Mouse (Mus musculus) layer of hippocampus, postnatal 25 days (tissue): ENCODE measurements at regions not wholly inside any gene's neighbourhood (a gene's known extent, or its start where the extent isn't known, plus 50 kb on each side); places are given as distances from the start of the nearest gene placed in this dataset.

ENCODE experiments used
- DNase-seq, 2 experiments: peaks; one replicate each; pipeline ENCODE4 v3.0.0; 2022; ENCODE audit warnings: mixed read lengths in 2 of 2, low spot score in 1 of 2; ENCODE audit errors: extremely low spot score in 1 of 2

DNA sequence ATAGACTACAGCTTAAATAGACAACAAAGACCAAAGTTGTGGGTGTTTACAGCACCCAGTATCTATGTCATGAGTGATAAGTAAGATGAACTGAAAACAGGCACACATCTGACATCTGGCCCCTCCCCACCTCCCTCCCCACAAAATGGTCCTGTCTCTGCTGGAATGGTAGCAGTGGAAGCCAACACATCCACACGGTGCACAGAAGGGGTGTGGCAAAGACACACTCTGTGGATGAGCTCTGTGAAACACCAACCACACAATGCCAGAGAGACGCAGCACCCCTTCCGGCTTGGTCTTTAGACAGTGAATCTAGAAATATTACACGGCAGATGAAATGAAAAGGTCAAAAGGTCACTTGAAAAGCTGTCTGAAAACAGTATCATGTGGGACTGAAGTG, 85.6 kb downstream of the Fgf18 start:
- no peak for DNase-seq

DNA sequence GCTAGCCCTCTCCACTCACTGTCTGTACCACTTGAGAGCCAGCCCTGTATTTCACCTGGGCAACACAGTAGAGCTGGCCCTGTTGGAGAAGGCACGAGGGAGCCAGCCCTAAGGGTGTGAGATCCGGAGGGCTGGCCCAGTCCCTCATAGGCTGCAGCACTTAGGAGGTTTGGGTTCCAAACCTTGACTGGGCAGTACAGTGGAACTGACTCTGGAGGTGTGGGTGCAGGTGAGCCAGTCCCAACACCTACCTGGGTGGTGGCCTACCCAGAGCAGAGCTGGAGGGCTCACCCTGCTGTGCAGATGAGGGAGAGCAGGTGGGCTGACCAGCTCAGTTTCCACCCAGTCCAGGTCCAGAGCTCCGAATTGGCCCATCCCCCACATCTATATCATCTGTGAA, 86.8 kb downstream of the Fgf18 start:
- no peak for DNase-seq

DNA sequence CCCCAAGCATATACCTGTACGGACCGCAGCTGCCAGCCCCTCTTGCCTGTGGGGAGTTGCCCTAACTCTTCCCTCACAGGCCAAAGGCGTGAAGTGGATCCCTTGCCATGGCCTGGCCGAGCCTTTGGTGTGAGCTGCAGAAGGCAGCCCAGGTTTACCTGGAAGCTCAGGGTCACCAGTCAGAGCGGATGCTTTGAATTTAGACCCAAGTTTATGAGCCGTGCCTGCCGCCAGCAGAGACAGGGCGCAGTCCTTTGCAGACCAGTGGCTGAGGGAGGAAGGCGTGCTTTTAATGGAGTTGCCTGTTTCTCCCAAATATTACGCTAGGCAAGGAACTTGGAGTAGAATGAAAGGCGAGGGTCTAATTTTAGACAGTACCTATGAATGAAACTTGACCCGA, 97.0 kb downstream of the Fgf18 start:
- no peak for DNase-seq

DNA sequence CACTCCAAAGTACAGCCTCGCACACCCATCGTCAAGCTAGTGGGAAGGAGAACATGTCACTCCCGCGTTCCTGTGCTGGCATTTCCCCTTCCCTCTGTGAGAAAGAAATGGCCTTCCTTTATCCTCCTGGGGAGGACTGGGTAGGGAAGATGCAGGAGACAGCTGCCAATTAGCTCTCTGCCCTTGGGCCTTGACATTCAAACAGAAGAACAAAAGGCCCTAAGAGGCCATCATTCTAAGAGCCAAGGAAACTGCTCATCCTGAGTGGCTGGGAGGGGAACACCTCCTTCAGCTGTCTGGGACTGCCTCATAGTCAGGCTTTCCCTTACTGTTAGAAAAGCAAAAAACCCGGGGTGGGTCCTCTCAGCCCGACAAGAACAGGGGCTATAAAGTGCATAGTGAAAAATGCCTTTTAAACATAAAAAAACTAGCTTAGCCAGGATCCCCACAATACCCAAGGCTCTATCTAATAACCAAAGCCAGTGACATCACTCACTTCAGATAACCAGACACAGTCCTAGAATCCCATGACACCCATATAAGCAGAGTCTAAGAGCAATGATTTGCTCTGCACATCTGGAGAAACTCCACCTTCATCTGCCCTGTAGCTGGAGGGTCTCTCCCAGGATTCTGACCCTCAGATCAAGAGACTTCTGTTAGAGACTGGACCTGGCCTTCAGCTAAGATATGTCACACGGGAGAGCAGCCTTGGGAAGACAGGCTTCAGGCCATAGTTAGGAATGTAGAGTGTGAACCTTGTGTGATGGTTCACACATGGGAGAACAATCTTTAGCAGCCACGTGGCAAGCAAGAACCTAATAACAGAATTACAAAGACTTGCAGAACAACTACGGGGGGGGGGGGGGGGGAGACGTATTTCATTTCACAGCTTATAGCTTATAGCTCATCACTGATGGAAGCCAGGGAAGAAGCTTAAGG, 107.1 kb downstream of the Fgf18 start:
- no peak for DNase-seq

DNA sequence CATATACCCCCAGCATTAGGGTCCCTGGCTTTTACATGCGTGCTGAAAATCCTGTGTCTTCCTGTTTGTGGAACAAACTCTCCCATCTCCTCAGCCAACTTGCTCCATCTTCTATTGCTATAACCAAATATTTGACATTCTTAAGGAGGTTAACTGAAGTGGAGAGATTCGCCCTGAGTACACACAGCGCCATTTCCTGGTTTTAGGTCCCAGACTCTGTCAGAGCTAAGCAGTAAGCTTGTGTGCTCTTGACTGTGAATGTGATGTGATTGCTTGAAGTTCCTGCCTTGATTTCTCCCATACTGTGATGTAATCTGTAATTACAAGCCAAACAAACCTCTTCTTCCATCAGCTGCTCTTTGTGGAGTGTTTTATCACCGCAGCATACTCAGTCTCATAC, 110.8 kb downstream of the Fgf18 start:
- DNase-seq: no peak

DNA sequence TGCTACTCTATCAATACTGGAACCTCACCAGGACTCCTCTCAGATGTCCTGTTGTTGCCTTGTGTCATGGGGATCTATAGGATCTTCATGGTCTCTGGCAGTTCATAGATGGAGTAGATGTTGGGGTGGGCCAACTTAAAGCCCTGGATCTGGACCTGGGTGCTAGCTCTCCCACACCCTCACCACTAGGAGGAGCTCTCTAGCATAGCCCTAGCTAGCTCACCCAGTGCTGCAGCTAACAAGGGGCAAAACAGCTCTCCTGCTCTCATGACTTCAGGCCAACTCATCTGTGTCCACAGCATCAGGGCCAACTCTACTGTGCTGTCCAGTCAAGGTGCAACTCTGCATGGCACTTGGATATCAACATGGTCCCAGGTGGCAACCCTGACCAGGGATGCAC, 118.3 kb downstream of the Fgf18 start:
- no peak for DNase-seq

DNA sequence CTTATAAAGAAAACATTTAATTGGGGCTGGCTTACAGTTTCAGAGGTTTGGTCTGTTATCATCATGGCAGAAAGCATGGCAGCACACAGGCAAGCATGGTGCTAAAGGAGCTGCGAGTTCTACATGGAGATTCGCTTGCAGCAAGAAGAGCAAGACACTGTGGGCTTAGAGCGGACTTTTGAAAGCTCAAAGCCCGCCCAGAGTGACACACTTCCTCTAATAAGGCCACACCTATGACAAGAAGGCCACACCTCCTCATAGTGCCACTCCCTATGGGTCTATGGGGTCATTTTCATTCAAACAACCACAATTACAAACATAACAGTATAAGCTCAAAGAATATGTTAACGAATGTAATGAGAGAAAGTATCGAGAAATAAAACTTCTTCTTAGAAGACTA, 120.1 kb downstream of the Fgf18 start:
- no peak for DNase-seq

DNA sequence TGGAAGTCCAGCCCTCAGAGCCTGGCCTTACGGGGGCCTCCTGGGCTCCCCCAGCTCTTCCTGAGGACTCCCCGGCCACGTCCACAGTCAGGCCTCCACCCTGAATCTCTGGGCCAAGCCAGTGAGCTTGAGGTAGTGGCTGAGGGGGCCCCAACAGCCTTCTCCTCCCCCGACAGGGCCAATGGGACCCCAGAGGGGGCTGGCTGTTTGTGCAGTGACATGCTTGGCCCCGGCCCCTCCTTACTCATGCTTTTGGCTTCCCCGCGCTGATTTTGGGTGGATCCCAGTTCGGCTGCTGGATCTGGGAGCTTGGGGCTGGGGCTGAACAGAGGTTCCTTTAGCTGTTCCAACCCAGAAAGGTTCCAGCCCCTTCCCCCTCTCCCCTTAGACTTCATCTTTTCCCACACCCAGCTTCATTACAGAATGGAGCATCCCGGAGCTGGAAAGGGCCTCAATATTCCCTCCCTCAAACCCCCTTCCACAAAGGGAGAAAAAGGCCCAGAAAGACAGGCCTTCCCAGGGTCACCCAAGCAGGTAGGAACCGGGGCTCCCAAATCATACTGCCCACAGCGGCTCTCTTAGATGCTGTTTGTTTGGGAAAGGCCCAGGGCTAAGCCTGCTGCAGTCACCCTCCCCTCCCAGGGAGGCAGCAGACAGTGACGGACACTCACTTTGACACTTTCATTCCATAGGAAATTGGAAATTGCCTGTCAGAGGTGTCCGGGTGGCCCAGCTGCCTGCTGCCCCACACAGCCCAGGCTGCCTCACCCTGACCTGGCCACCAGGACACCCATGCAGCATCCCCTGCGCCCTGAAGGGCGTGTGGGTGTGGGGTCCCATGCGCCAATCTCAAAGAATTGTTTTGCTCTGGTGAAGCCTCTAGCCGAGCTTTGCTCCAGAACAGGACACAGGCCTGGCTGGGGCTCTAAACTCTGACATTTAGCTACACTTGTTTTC, 133.7 kb downstream of the Fgf18 start:
- no peak for DNase-seq

DNA sequence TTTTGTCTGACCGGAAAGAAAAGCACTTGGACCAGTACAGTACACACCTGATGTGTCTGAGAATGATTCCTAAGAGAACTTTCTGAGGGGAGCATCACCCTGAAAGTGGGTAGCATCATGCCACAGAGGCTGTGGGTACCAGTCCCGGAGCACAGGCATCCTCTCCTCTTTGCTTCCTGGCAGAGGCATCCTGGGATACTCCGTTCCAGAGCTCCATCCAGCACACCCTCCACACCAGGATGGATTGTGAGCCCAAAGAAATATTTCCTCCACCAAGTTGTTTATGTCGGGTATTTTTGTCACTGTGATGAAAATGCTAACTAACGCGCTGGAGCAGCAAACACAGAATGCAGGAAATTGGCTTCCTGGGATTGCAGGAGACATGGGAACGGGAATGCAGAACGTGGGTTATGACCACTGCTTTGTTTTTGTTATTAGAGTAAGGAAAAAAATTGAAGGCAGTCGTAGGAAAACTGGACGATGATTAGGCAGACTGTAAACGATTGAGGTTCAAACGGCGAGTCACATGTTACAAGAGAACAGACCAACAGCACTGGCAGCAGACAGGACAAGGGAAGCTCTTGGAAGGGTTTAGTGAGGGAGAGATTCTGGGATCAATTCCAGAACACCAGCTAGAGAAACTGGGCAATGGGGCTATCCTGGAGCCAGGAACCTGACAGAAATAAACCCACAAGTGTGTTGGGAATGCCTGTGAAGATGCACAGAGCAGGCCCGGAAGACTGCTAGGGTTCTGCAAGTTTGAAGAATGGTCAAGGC, 134.6 kb downstream of the Fgf18 start:
- no peak for DNase-seq

DNA sequence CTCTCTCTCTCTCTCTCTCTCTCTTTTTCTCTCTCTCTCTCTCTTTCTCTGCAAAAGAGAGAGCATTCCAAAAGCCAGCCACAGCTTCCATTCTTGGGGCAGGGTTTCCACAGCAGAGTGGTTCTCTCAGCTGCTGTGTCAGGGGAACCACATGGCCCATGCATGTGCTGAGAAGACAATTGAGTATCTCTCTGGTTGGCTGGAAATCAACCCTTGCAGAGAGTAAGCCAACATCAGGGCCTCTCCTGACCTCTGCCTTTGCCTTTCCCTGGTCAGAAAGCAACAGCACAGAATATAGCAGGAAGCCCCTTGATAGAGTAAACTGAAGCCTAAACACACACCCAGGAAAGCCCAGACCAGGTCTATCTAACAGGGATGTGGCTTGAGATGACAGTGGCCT, 138.6 kb downstream of the Fgf18 start:
- no peak for DNase-seq

DNA sequence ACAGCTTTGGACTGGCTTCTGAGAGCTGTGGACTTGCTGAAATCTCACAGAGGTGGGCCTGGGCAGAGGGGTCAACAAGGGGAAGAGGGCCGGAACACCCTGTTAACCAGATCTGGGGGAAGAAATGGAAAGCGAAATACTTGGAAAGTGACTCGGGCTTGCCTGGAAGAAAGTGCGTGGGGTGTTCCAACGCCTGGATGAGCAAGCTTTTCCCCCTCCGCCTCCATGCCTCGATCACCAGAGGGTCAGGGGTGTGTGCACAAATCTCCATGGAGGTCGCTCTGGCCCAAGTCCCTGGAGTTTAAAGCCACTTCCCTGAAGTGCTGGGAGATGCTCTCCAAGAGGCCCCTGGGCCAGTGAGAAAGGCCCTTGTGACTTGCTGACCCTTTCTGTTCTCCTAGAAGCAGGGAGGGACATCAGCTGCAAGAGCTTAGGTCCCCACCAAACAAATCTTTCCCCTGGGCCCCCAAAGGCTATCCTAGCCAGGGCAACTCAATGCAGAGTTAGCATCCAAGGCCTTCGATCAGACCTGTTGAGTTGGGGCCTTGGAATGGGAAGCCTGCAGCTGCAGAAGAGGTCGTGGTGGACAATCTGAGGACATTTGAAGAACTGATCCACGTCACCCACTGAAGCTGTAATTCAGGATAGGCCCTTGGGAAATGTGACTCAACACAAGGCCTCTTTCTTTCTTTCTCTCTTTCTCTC, 139.2 kb downstream of the Fgf18 start:
- no peak for DNase-seq

DNA sequence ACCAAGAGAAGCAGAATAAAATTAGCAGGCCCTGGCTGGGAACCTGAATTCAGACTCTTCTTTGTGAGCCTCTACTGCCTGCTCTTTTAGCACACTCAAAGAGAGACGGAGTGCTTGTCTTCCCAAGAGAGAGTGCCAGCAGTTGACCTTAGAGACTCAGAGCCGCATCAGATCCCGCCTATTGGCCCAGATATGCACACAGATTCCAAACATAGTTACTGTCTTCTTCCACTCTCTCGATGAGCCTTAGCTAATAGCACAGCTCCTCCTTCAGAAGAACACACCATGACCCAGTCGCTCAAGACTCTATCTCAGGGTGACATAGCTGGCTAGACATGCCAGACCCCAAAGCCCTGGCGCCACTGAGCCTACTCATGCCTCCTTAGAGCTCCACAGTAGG, 139.8 kb downstream of the Fgf18 start:
- no peak for DNase-seq

DNA sequence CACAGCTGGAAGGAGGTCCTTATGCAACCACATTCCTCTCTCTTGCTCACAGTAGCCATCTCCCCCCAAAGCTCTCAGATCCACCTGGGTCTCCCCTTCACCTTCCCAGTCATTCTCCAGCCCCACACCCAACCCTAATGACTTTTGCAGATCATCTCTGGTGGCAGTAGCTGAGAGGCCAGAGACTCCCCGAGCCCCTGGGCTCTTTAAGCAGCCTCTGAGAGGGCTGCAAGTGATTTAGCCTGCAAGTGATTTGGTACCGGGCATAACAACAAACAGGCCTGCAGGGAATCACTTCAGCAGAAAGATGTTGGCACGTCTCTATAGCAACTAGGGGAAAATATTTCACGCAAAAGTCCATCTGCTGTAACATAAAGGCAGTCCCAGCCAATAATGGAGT, 142.0 kb downstream of the Fgf18 start:
- DNase-seq: no peak

DNA sequence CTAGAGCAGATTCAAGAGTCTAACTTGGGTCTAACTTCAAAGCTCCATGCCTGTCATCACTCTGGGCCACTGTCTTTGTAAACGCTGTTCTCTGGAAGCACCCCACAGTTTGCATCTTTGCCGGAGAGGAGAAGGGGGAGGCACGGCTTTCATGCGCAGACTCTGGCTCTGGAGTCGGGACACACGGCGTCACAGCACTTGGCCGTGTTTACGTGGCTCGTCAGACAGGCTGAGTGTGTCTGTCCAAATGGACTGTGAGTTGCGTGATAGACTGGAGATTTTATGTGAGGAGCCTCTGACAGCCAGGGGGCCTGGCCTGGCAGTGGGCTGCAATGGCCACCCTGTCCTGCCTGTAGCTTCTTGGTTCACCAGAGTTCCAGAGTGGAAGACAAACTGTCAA, 142.6 kb downstream of the Fgf18 start:
- no peak for DNase-seq

DNA sequence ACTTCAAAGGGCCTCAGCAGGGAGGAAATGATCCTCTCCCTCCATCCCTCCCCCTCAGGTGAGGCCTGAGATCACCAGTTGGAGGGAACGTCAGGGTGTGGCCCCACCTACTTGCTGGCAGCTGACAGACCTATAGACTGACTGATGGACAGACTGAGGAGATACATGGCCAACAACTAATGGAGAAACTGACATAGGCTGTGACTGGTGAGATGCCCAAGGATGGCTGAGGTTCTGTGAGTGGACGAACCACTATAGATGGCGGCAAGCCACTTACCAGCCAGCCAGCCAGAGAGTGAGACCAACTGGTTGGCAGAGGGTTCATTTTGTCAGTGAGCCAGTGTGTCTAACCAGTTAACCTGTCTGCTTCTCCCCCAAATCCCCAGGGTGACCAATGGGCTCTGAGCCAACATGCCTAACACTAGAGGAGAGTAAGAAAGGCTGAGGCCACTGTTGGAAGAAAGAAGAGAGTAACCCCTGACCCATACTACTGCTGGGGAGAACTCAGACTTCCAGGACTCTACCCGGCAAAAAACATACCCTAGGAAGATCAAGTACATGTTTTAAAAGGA, 147.4 kb downstream of the Fgf18 start:
- DNase-seq: no peak

DNA sequence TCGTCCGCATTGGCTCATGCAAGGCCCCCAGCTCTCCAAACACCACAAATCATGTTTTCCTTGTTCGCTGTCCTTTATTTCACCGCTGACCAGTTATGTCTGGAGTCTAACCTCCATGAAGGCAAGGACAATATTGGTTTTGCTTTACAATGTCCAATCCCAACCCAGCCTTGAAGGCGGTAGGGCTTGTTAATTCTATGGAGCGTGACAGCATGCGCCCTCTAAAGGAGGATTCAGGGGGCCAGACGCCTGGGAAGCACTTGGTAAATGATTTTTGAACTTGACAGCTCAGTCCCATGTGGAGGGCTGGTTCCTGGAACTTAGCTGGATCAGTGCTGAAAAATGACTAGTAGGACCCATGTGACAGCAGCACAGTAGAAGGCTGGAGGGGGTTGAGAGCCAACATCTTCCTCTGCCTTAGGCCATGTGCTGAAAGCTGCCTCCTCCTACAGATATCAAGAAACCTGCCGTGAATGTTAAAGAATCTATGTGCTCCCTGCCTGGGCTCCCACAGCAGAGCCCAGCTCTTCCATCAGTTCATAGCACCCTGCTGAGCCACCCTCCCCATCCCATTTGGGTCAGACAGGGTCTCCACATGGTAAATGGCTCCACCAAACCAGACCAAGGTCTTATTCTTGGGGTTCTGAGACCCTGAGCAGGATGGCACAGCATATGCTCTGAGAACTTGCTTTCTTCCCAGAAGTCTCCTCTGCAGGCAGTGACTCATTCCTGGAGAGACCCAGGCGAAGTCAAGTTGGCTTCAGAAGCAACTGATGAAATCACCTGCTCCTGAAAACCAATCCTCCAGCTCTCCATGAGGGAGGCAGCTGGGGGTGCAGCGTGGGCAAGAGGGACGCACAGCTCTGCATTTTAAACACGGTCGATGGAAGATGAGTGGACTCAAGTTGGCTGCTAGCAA, 148.3 kb downstream of the Fgf18 start:
- DNase-seq: no peak

DNA sequence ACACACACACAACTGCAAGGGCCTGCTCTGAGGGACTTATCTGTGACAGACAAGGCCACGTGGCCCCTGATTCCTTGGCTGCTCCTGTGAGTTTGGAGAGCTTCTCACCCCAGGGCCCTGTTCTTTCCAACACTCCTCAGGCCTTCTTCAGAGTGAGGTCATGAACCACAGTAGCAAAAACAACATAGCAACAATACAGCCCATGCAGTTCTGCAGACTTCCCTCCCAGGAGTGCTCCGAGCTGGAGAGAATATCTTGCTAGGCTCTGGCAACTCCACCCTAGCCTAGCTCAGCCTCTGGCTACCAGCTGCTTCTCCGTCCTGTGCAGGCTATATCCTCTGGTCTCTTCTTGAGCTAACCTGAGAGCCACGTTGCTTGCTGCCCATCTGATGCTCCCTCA, 152.8 kb downstream of the Fgf18 start:
- no peak for DNase-seq

DNA sequence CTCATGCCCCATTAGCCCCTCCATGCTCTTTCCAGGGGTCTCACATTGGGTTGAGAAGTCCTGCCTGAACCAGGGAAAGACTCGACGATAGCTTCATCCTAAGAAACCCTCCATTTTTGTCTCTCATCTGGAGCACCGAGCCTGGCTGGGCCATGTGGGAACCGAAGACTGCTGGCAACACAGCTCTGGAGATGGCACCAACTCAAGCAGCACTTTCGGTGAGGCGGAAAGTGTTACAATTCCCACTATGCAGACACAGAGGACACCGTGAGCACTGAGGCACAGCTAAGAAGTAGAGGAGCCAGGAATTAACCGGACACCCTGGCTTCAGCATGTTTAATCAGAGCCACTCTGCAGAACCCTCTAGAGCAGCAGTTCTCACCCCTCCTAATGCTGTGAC, 153.8 kb downstream of the Fgf18 start:
- no peak for DNase-seq
